Mouse (Mus musculus) lung, adult 2 months (tissue): ENCODE data around the gene Ppara.

Experiments
- CTCF ChIP-seq: fragments of 200-500 bp; IDR thresholded peaks from 2 replicates; pipeline ENCODE4 v1.5.1; 2011; ENCODE audit warnings: mild to moderate bottlenecking, low read length, control low read depth; ENCODE audit not compliant: insufficient read depth
- POLR2A ChIP-seq: fragments of 200-500 bp; IDR thresholded peaks from 2 replicates; pipeline ENCODE4 v1.6.1; 2011; ENCODE audit warnings: low read depth, mild to moderate bottlenecking, control low read depth, low read length, borderline replicate concordance; ENCODE audit errors: extremely low read depth

GRCm38 (mm10) chr15:85693819-85694218 is 41.0 kb upstream of the Ppara start:
- no peak for TF ChIP-seq CTCF
- no peak for TF ChIP-seq POLR2A
